Mouse (Mus musculus): Measurements from ENCODE around the gene Mgp.

DNA sequence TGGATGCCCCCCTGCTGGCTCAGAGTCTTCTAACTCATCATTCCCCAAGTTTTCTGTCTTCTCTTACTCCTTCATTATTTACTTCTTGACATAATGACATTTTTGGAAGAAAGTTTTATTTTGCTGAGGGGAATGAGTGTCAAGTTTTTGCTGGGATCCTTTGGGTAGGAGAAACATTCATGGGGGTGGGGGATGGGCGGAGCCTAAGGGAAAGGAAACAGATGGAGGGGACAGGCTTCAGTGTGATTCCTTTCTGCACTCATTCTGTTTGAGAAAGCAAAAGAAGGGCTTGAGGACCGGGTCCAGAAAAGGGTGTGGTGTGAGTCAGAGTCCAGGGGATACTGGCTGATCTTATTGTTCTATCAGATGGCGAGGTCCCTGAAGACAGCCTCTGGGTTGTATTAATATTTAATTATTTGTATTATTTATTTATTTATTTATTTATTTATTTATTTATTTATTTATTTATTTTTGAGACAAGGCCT, 7.8 kb upstream of the Mgp start:
- TF ChIP-seq POLR2A (IDR thresholded peaks at IDR 0.05; ENCODE audit: borderline replicate concordance, low read depth, low read length) (no peak), CTCF (IDR thresholded peaks at IDR 0.05; ENCODE audit: low read depth, low read length) (no peak)

Measured in bone marrow macrophage, adult 2 months (primary cell).